In genomic region chr4:131176701-131177100, GRCm38 (mm10) we compare ENCODE assay signal across 18 mouse cellular contexts.
"Had no signal": no experiment of that assay in that cellular context is flagged by ENCODE, and none has a peak within 500 bp of the region (broad histone marks: within the 10 kb centered on the region; RNA-seq: fewer than 3 reads in every experiment).

No protein-coding gene starts in this region.

- H3K4me3 ChIP-seq: layer of hippocampus, adult 2 months; liver, embryonic 13.5 days; midbrain, embryonic 12.5 days; midbrain, embryonic 15.5 days; neural tube, embryonic 12.5 days; neural tube, embryonic 15.5 days had no signal

- H3K27ac ChIP-seq: layer of hippocampus, adult 2 months; liver, embryonic 13.5 days; midbrain, embryonic 12.5 days; midbrain, embryonic 15.5 days; neural tube, embryonic 12.5 days; neural tube, embryonic 15.5 days; stomach, postnatal 0 days had no signal

- H3K4me1 ChIP-seq: liver, embryonic 13.5 days; midbrain, embryonic 15.5 days; neural tube, embryonic 12.5 days had no signal

- H3K4me2 ChIP-seq: liver, embryonic 13.5 days; midbrain, embryonic 12.5 days; midbrain, embryonic 15.5 days; neural tube, embryonic 12.5 days; neural tube, embryonic 15.5 days had no signal

- DNase-seq: kidney, adult 11 months; kidney, adult 8-10 months; kidney, postnatal 14 days; layer of hippocampus, adult 9-11 months; liver, embryonic 13.5 days; lung, adult 2 months; lung, postnatal 14 days; lung, postnatal 4 days; right cerebral cortex, adult 18-20 months; right cerebral cortex, postnatal 14 days; right cerebral cortex, postnatal 4 days; thymus, postnatal 25 days had no signal

- H3K27me3 ChIP-seq: liver, embryonic 13.5 days; midbrain, embryonic 12.5 days; midbrain, embryonic 15.5 days; neural tube, embryonic 12.5 days; neural tube, embryonic 15.5 days had no signal

- H3K9me3 ChIP-seq: midbrain, embryonic 12.5 days; midbrain, embryonic 15.5 days; neural tube, embryonic 12.5 days; neural tube, embryonic 15.5 days had no signal

- H3K9ac ChIP-seq: liver, embryonic 13.5 days; midbrain, embryonic 12.5 days; midbrain, embryonic 15.5 days; neural tube, embryonic 12.5 days; neural tube, embryonic 15.5 days had no signal

- ATAC-seq: midbrain, embryonic 15.5 days had no signal

- H3K36me3 ChIP-seq: liver, embryonic 13.5 days; midbrain, embryonic 12.5 days; midbrain, embryonic 15.5 days; neural tube, embryonic 12.5 days; neural tube, embryonic 15.5 days had no signal
